Mouse (Mus musculus) liver, adult 2 months (tissue): ENCODE measurements around the gene Arntl. TPM values are rescaled to one million over a fixed set of nuclear protein-coding genes. Genes with fewer than 3 reads are reported as not detected.

Experiments used
- DNase-seq: peaks from one replicate; pipeline ENCODE4 v3.0.0-alpha.2; 2011; ENCODE audit warnings: low read depth, low spot score; ENCODE audit errors: extremely low read depth
- H3K27ac ChIP-seq: fragments of 200-500 bp; replicated peaks from 2 replicates; pipeline ENCODE4 v1.5.1; 2012; ENCODE audit warnings: low read depth, mild to moderate bottlenecking, control low read depth, inconsistent platforms, low read length; ENCODE audit not compliant: insufficient read depth
- H3K27me3 ChIP-seq: fragments of 200-500 bp; 2 replicates; pipeline ENCODE4 v1.6.1; 2012; ENCODE audit warnings: mild to moderate bottlenecking, moderate library complexity, low read length, inconsistent platforms; ENCODE audit not compliant: control insufficient read depth, insufficient read depth
- H3K36me3 ChIP-seq: fragments of 200-500 bp; 2 replicates; pipeline ENCODE4 v1.6.1; 2012; ENCODE audit warnings: low read length, inconsistent platforms; ENCODE audit not compliant: control insufficient read depth, insufficient read depth
- H3K4me1 ChIP-seq: fragments of 200-500 bp; 2 replicates; pipeline ENCODE4 v1.6.1; 2011; ENCODE audit warnings: low read length; ENCODE audit not compliant: control insufficient read depth, insufficient read depth
- H3K4me3 ChIP-seq: fragments of 200-500 bp; 2 replicates; pipeline ENCODE4 v1.5.1; 2011; ENCODE audit warnings: low read depth, mild to moderate bottlenecking, control low read depth, low read length, moderate library complexity; ENCODE audit not compliant: insufficient read depth
- H3K79me2 ChIP-seq: fragments of 200-500 bp; 2 replicates; pipeline ENCODE4 v1.6.1; 2012; ENCODE audit warnings: inconsistent platforms, mild to moderate bottlenecking, low read length, moderate library complexity; ENCODE audit not compliant: control insufficient read depth, insufficient read depth
- H3K9ac ChIP-seq: fragments of 200-500 bp; 2 replicates; pipeline ENCODE4 v1.6.1; 2012; ENCODE audit warnings: low read depth, mild to moderate bottlenecking, control low read depth, inconsistent platforms, low read length
- CTCF ChIP-seq: fragments of 200-500 bp; IDR thresholded peaks from 2 replicates; pipeline ENCODE4 v1.5.1; 2011; ENCODE audit warnings: low read depth, low read length, control low read depth
- POLR2A ChIP-seq: fragments of 200-500 bp; IDR thresholded peaks from 2 replicates; pipeline ENCODE4 v1.6.1; 2011; ENCODE audit warnings: low read length, control low read depth; ENCODE audit not compliant: insufficient read depth; ENCODE audit errors: extremely low read depth
- WGBS: fragments of 180-500 bp; shearing (Covaris S2); methylation state at CpG from one replicate; pipeline ENCODE4 v1.1.7; 2018; 5-methylcytosine and 5-hydroxymethylcytosine counted together
- polyA plus RNA-seq: library from polyadenylated mRNA; depleted of rRNA; stranded (reverse); fragments of >200 nt; gene quantifications from 2 replicates; pipeline ENCODE4 v1.2.3, GENCODE M21; 2012
- total RNA-seq: library from RNA; depleted of rRNA; stranded (reverse); fragments of >200 nt; gene quantifications from 2 replicates; pipeline ENCODE4 v1.2.3, GENCODE M21; 2014

Gene Arntl
- total and polyA plus RNA-seq, 2 experiments: 1.3 to 8.0 TPM

GRCm38 (mm10) chr7:113263990-113264389 lies 56.7 kb downstream of the Arntl start:
- Histone ChIP-seq H3K27me3 (no peaks in the 10 kb centered on the region), H3K4me3 (no peak overlapping the region), H3K4me1 (peaks cover 13% of the 10 kb centered on the region), H3K36me3 (no peaks in the 10 kb centered on the region), H3K9ac (no peak overlapping the region), H3K79me2 (peaks cover 24% of the 10 kb centered on the region; the same call in 1 of the 2 replicates), H3K27ac (no peak overlapping the region)
- 96% methylated on average over 1 of the region's 1 CpGs for WGBS
- TF ChIP-seq POLR2A: no peak
- no peak for TF ChIP-seq CTCF
- DNase-seq: no peak

DNA sequence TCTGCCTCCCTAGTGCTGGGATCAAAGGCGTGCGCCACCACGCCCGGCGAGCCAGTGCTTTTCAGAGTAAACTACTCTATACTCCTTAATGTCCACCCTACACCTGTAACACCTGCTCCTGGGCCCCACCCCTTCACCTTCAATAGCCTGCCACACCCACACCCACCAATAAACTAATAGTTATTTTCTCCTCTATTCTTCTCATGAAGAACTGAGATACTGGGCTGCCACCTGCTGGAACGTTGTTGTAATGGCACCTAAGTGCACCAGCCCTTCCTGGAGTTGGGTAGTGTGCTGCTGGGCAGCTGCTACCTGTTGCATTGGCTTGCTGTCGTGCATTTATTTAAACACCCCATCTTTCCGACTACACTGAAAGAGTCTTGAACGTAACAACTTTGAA lies 61.0 kb downstream of the Arntl start:
- H3K27me3 ChIP-seq: no peaks in the 10 kb centered on the region
- H3K9ac ChIP-seq: no peak overlapping the region
- no peaks in the 10 kb centered on the region for H3K36me3 ChIP-seq
- WGBS: 78% methylated on average over 9 of the region's 9 CpGs
- TF ChIP-seq CTCF (peak; percentile 84), POLR2A (no peak)
- no peak overlapping the region for H3K4me3 ChIP-seq
- no peak overlapping the region for H3K27ac ChIP-seq
- peaks cover 4% of the 10 kb centered on the region; the same call in 1 of the 2 replicates for H3K4me1 ChIP-seq
- H3K79me2 ChIP-seq: peaks cover 39% of the 10 kb centered on the region
- peak; percentile 29 for DNase-seq

DNA sequence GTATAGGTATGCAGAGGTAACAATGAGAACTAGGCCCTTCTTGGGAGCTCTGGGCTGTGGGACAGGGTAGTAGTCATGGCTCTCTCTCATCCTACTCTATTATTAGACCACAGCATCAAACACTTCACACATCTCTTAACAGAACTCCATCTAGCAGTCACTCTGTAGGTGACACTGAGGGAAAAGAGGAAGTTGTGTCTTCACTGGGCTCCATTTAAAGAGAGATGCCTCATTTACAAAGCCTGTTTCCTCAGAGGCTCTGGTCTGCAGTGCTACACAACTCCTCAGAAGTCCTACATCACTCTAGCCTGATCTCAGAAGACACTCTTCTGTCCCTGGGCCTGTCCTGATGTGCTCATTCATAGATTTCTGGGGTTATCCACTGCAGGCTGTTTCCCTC lies 61.8 kb downstream of the Arntl start:
- H3K36me3 ChIP-seq: no peaks in the 10 kb centered on the region
- peaks cover 4% of the 10 kb centered on the region; the same call in 1 of the 2 replicates for H3K4me1 ChIP-seq
- no peak for TF ChIP-seq CTCF
- TF ChIP-seq POLR2A: no peak
- H3K4me3 ChIP-seq: no peak overlapping the region
- no peaks in the 10 kb centered on the region for H3K27me3 ChIP-seq
- H3K27ac ChIP-seq: no peak overlapping the region
- DNase-seq: no peak
- peaks cover 41% of the 10 kb centered on the region for H3K79me2 ChIP-seq
- no peak overlapping the region for H3K9ac ChIP-seq

- no peak for DNase-seq
- Histone ChIP-seq H3K4me3 (no peak overlapping the region), H3K4me1 (peaks cover 4% of the 10 kb centered on the region; the same call in 1 of the 2 replicates), H3K36me3 (no peaks in the 10 kb centered on the region), H3K9ac (no peak overlapping the region), H3K79me2 (peaks cover 38% of the 10 kb centered on the region), H3K27me3 (no peaks in the 10 kb centered on the region), H3K27ac (no peak overlapping the region)
- TF ChIP-seq POLR2A (no peak), CTCF (no peak)
- 43% methylated on average over 3 of the region's 3 CpGs for WGBS
Measured at GRCm38 (mm10) chr7:113269921-113270320, 62.7 kb downstream of the Arntl start.

- Histone ChIP-seq H3K79me2 (peaks cover 35% of the 10 kb centered on the region), H3K36me3 (no peaks in the 10 kb centered on the region), H3K4me3 (no peak overlapping the region), H3K27ac (no peak overlapping the region), H3K27me3 (no peaks in the 10 kb centered on the region), H3K9ac (no peak overlapping the region), H3K4me1 (peaks cover 4% of the 10 kb centered on the region; the same call in 1 of the 2 replicates)
- TF ChIP-seq CTCF (no peak), POLR2A (no peak)
- peak; percentile 27 for DNase-seq
- 42% methylated on average over 10 of the region's 10 CpGs for WGBS
Measured at GRCm38 (mm10) chr7:113270551-113270950, 63.3 kb downstream of the Arntl start.

GRCm38 (mm10) chr7:113270991-113271390 lies 63.7 kb downstream of the Arntl start:
- DNase-seq: no peak
- Histone ChIP-seq H3K4me3 (no peak overlapping the region), H3K9ac (no peak overlapping the region), H3K79me2 (peaks cover 35% of the 10 kb centered on the region), H3K27me3 (no peaks in the 10 kb centered on the region), H3K36me3 (no peaks in the 10 kb centered on the region), H3K27ac (no peak overlapping the region), H3K4me1 (peaks cover 4% of the 10 kb centered on the region; the same call in 1 of the 2 replicates)
- no peak for TF ChIP-seq CTCF
- TF ChIP-seq POLR2A: no peak
- WGBS: 92% methylated on average over 2 of the region's 2 CpGs
